Mouse (Mus musculus) lung, embryonic 14.5 days (tissue): Measurements from ENCODE around the gene Rpl38. TPM values are rescaled to one million over a fixed set of nuclear protein-coding genes. Genes with fewer than 3 reads are reported as not detected.
"Not testable (repeated sequence)": the region's sequence is repeated elsewhere in the genome, so short reads cannot be mapped to it uniquely, and the experiment has no call there.

Experiments
- ATAC-seq: fragments of 200-750 bp; cut with Nextera tagmentation; 2 replicates; pipeline ENCODE4 v1.8.0; 2017; ENCODE audit warnings: mild to moderate bottlenecking, moderate TSS enrichment, moderate library complexity; ENCODE audit not compliant: insufficient read depth
- DNase-seq: peaks from one replicate; pipeline ENCODE4 v3.0.0-alpha.2; 2015
- H3K27ac ChIP-seq: fragments of 300-500 bp; sonication (generic); 2 replicates; pipeline ENCODE4 v1.5.1; 2014; ENCODE audit warnings: low read depth, mild to moderate bottlenecking, moderate library complexity
- H3K27me3 ChIP-seq: fragments of 300-500 bp; sonication (generic); 2 replicates; pipeline ENCODE4 v1.6.1; 2014; ENCODE audit warnings: low read length, control low read depth; ENCODE audit not compliant: insufficient read depth
- H3K36me3 ChIP-seq: fragments of 300-500 bp; sonication (generic); 2 replicates; pipeline ENCODE4 v1.6.1; 2014; ENCODE audit warnings: control low read depth; ENCODE audit not compliant: insufficient read depth
- H3K4me1 ChIP-seq: fragments of 300-500 bp; sonication (generic); 2 replicates; pipeline ENCODE4 v1.6.1; 2014; ENCODE audit warnings: antibody characterized with exemption, control low read depth; ENCODE audit not compliant: insufficient read depth
- H3K4me2 ChIP-seq: fragments of 300-500 bp; sonication (generic); 2 replicates; pipeline ENCODE4 v1.6.1; 2014; ENCODE audit warnings: mild to moderate bottlenecking
- H3K4me3 ChIP-seq: fragments of 300-500 bp; sonication (generic); 2 replicates; pipeline ENCODE4 v1.5.1; 2014; ENCODE audit warnings: low read depth, low read length
- H3K9ac ChIP-seq: fragments of 300-500 bp; sonication (generic); 2 replicates; pipeline ENCODE4 v1.6.1; 2014
- H3K9me3 ChIP-seq: fragments of 300-500 bp; sonication (generic); 2 replicates; pipeline ENCODE4 v1.6.1; 2016; ENCODE audit warnings: low read depth, low read length, control low read depth
- CTCF ChIP-seq: IDR thresholded peaks from 2 replicates; pipeline ENCODE4 v1.5.1; 2016; ENCODE audit warnings: antibody characterized with exemption, low read depth
- WGBS: fragments of 180-500 bp; shearing (Covaris S2); extraction: QIAGEN DNeasy Blood & Tissue Kit; methylation state at CpG from one replicate; pipeline ENCODE4 v1.1.7; 2014; 5-methylcytosine and 5-hydroxymethylcytosine counted together
- polyA plus RNA-seq: library from polyadenylated mRNA; unstranded; fragments of >200 nt; fragmentation: Nextera tagmentation; extraction: Ambion mirVana; gene quantifications from 2 replicates; pipeline ENCODE4 v1.2.1, GENCODE M21; 2014

The Rpl38 gene
- polyA plus RNA-seq, 1 experiment from 2014 or later: 978 TPM

DNA sequence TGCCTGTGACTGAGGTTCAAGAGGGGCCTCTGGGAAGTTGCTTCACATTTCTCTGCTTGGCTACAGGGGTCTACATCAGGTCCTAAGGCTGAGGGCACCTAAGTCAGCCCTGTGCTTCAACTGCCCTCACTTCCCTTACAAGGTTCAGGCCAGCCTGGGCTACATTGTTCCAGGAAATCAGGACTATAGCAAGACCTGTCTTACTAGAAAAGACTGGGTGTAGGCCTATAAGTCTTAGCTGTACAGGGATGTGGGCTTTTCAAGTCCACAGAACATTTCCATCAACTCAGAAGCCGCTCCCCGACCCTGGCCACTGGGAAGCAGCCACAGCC lies 5.4 kb downstream of the Rpl38 start:
- no peak for DNase-seq
- H3K9me3 ChIP-seq: no peaks in the 10 kb centered on the region
- H3K27me3 ChIP-seq: no peaks in the 10 kb centered on the region
- no peak overlapping the region for H3K4me2 ChIP-seq
- no peak overlapping the region for H3K27ac ChIP-seq
- H3K9ac ChIP-seq: no peak overlapping the region
- H3K36me3 ChIP-seq: peaks cover 46% of the 10 kb centered on the region
- ATAC-seq: no peak
- WGBS: 74% methylated on average over 2 of the region's 2 CpGs
- no peak overlapping the region for H3K4me3 ChIP-seq
- H3K4me1 ChIP-seq: peaks cover 20% of the 10 kb centered on the region; the same call in 1 of the 2 replicates
- no peak for TF ChIP-seq CTCF

DNA sequence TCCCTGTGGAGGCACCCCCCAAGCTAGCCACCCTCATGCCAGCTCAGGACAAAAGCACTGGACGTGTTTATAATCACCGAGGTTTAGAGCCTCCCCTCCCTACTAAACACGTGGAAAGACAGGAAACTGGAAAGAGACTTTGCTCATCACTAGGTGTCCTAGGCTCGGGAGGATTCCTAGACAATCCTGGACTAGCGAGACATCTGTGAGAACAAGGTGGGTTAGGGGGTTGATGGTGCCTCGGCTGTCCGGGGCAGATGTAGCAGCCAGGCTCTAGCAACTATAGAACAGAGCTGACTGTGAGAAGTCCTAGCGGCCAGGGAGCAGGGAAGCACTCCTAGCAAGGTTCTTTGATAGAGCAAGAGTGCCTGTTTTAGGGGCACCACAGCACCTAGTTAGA lies 5.9 kb downstream of the Rpl38 start:
- no peaks in the 10 kb centered on the region for H3K9me3 ChIP-seq
- TF ChIP-seq CTCF: no peak
- H3K4me3 ChIP-seq: no peak overlapping the region
- 50% methylated on average over 8 of the region's 8 CpGs for WGBS
- ATAC-seq: no peak
- no peak for DNase-seq
- no peak overlapping the region for H3K27ac ChIP-seq
- H3K4me1 ChIP-seq: peaks cover 20% of the 10 kb centered on the region
- no peak overlapping the region for H3K4me2 ChIP-seq
- H3K9ac ChIP-seq: no peak overlapping the region
- peaks cover 46% of the 10 kb centered on the region for H3K36me3 ChIP-seq
- H3K27me3 ChIP-seq: no peaks in the 10 kb centered on the region

- Histone ChIP-seq H3K4me3 (peak overlapping the region; percentile 60; the same call in 1 of the 2 replicates), H3K36me3 (peaks cover 40% of the 10 kb centered on the region), H3K4me1 (peaks cover 21% of the 10 kb centered on the region), H3K4me2 (peak overlapping the region; percentile 99)
- not testable (repeated sequence) for H3K27me3 ChIP-seq, H3K9me3 ChIP-seq, ATAC-seq, H3K27ac ChIP-seq, H3K9ac ChIP-seq, DNase-seq
- WGBS: 91% methylated on average over 2 of the region's 3 CpGs
Measured at GRCm38 (mm10) chr11:114674796-114675195, 6.5 kb downstream of the Rpl38 start.

- ATAC-seq (peak; percentile 89), DNase-seq (peak; percentile 93)
- peak within 1 kb of the TSS; percentile 65 for H3K9ac ChIP-seq
- peaks cover 34% of the 10 kb centered on the region for H3K36me3 ChIP-seq
- H3K9me3 ChIP-seq: no peaks in the 10 kb centered on the region
- H3K27ac ChIP-seq: peak within 1 kb of the TSS; percentile 34; the same call in 1 of the 2 replicates
- no peak for TF ChIP-seq CTCF
- H3K27me3 ChIP-seq: no peaks in the 10 kb centered on the region
- 1% methylated on average over 40 of the region's 40 CpGs for WGBS
- peak within 1 kb of the TSS; percentile 99 for H3K4me2 ChIP-seq
- peak within 1 kb of the TSS; percentile 60 for H3K4me3 ChIP-seq
- peaks cover 22% of the 10 kb centered on the region for H3K4me1 ChIP-seq
Measured at GRCm38 (mm10) chr11:114675341-114675825, 7.1 kb downstream of the Rpl38 start, which contains the start of gene Ttyh2. Gene Ttyh2, plus strand, starts transcription at chr11:114675431.

DNA sequence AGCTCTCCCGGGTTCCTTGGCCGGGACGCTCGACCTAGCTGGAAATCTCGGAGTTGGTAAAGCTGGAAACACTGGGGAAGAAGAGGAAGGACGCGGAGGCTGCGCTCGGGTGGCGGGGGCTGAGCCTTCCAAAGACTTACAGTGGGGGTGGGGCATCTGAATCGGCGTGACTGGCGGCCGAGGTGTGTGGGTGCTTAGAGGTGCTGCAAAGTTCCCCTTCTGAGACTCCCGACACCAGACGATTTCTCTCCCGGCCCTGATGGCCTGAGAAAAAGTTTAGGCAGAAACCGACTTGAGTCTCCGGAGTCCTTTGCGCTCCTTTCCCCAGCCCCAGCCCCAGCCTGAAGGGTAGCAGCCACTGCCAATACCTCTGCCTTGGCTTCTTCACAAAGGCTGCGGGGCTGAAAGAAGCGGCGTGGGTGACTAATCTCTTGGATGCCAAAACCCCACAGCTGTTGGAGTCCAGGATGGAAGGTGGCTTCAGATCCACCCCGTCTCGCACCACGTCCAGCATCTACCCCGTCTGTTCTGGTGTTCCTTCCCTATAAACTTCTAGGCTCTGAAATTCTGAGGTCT lies 7.6 kb downstream of the Rpl38 start:
- Histone ChIP-seq H3K27me3 (no peaks in the 10 kb centered on the region), H3K4me3 (peak overlapping the region; percentile 60), H3K27ac (0 out of 2 replicates have a peak overlapping the region, but pooled peaks have one; percentile 34), H3K4me2 (peak overlapping the region; percentile 99), H3K9ac (peak overlapping the region; percentile 65), H3K36me3 (peaks cover 29% of the 10 kb centered on the region), H3K4me1 (peaks cover 22% of the 10 kb centered on the region), H3K9me3 (no peaks in the 10 kb centered on the region)
- peak; percentile 51 for DNase-seq
- ATAC-seq: peak; percentile 4; the same call in 1 of the 2 replicates
- no peak for TF ChIP-seq CTCF
- 1% methylated on average over 27 of the region's 27 CpGs for WGBS

GRCm38 (mm10) chr11:114676431-114676830 lies 8.1 kb downstream of the Rpl38 start:
- TF ChIP-seq CTCF: no peak
- Histone ChIP-seq H3K27me3 (no peaks in the 10 kb centered on the region), H3K9ac (peak overlapping the region; percentile 65; the same call in 1 of the 2 replicates), H3K4me2 (peak overlapping the region; percentile 99), H3K27ac (0 out of 2 replicates have a peak overlapping the region, but pooled peaks have one; percentile 34), H3K4me3 (peak overlapping the region; percentile 60), H3K36me3 (peaks cover 24% of the 10 kb centered on the region), H3K4me1 (peaks cover 22% of the 10 kb centered on the region), H3K9me3 (no peaks in the 10 kb centered on the region)
- 6% methylated on average over 14 of the region's 14 CpGs for WGBS
- ATAC-seq (no peak), DNase-seq (no peak)

DNA sequence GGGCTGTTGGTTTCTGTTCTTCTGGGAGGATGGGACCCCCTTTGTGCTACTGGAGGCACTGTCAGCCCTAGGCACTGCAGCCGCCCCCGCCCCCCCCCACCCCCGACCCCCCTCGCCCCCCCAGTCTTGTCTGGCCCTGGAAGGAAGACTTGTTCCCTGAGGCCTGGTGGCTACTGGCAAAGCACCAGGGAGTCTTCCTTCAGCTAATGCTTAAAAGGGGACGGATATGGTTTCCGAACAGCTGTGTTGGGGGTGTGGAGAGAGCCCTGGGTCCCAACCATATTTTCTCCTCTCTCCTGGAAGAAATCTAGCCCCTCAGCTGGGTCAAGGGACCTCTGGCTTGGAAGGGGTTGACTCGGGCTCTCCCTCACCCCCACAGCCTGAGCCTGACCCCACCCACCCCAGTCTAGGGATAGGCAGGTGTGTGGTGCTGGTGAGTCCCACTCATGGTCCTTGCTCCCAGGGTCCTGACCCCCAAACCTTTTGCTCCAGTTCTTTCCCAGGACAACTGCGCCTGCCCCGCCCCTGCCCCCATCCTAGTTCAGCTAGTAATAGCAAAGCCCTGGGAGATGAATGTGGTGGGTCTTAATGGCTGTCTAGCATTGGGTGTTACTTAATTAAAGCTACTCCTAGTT lies 8.7 kb downstream of the Rpl38 start:
- peaks cover 18% of the 10 kb centered on the region for H3K36me3 ChIP-seq
- H3K4me1 ChIP-seq: peaks cover 22% of the 10 kb centered on the region
- H3K4me2 ChIP-seq: peak overlapping the region; percentile 99
- WGBS: 51% methylated on average over 7 of the region's 9 CpGs
- H3K9me3 ChIP-seq: no peaks in the 10 kb centered on the region
- H3K27me3 ChIP-seq: no peaks in the 10 kb centered on the region
- ATAC-seq (no peak), DNase-seq (no peak)
- TF ChIP-seq CTCF: no peak
- no peak overlapping the region for H3K4me3 ChIP-seq
- no peak overlapping the region for H3K27ac ChIP-seq
- peak overlapping the region; percentile 65; the same call in 1 of the 2 replicates for H3K9ac ChIP-seq
